Mouse (Mus musculus) retina, embryonic 14.5 days (tissue): ENCODE data around the gene Gm42372.

ENCODE experiments used
- DNase-seq: peaks from one replicate; pipeline ENCODE4 v3.0.0-alpha.2; 2015; ENCODE audit warnings: low spot score

Gene Gm42372

DNA sequence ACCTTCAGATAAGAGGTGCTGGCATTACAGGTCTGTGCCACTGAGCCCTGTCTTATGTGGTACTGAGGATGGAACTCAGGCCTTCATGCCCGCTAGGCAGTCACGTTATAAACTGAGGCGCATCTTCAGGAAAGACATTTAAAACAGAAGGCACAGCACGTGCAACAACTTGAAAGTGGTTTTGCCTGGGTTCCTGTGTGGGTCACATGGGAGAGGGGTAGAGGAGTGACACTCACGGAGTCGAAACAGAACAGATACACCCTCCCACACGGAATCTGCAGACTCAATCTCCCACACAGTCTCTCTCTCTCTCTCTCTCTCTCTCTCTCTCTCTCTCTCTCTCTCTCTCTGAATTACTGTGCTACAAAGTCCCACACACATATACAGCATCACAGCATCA lies 47.4 kb downstream of the Gm42372 start:
- no peak for DNase-seq
